Mouse (Mus musculus): ENCODE measurements at regions not wholly inside any gene's neighbourhood (a gene's known extent, or its start where the extent isn't known, plus 50 kb on each side); places are given as distances from the start of the nearest gene placed in this dataset.

DNA sequence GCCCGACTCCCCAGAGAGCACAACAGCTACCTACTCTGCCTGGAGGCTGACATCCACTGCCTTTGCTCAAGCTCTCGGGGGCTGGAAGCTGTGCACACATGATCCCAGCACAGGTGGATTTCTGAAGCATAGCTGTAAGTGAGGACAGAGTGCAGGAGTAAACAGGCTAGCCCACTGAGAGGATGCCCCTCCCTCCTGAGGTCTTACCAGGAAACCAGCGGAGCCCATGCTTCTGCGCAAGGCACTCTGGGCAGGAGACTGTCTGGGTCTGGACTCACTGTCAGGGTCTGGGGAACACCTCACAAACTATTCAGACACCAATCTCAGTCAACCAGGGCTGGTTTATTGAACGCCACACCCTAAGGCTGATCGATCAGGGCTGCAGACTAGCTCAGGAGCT is 197.2 kb upstream of the Eef2kmt start:
- no peaks in the 10 kb centered on the region for H3K9me3 ChIP-seq (replicated peaks; ENCODE audit: control insufficient read depth, low read length)
- no peak overlapping the region for H3K4me3 ChIP-seq (ENCODE audit: low read depth, low read length)
- no peak overlapping the region for H3K27ac ChIP-seq (ENCODE audit: low read depth, low read length)
- H3K4me2 ChIP-seq, result no peak overlapping the region
- no peaks in the 10 kb centered on the region for H3K27me3 ChIP-seq (ENCODE audit: control insufficient read depth, insufficient read depth, low read length)
- no peaks in the 10 kb centered on the region for H3K36me3 ChIP-seq (ENCODE audit: control insufficient read depth, insufficient read depth, low read length)
- ATAC-seq (replicated peaks; ENCODE audit: insufficient number of reproducible peaks, low FRiP score, low TSS enrichment), result no peak
- 0 out of 2 replicates have a peak, but pooled peaks cover 4% of the 10 kb centered on the region for H3K4me1 ChIP-seq (ENCODE audit: control insufficient read depth, insufficient read depth, low read length)
- no peak overlapping the region for H3K9ac ChIP-seq (ENCODE audit: low read depth, low read length)
- 74% methylated on average over 6 of the region's 6 CpGs for whole genome bisulfite sequencing (ENCODE audit: insufficient replicate concordance)

DNA sequence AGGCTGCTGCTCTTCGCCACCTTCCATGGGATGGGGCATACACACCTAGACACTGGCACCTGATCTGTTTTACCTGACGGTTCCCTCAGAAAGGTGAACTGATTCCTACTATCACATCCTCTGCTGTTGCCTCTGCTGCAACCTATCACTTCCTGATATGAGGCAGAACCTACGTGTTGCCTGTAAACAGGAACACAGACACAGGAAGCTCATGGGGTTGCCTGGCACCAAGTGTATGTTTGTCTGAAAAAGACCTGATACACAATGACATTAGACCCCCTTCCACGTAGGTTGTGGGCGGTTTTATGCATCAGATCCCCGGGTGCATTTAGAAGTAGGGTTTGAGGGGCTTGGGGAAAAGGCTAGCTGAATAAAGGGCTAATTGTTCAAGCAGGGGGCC is 190.0 kb upstream of the Eef2kmt start:
- WGBS (ENCODE audit: insufficient replicate concordance), result 67% methylated on average over 6 of the region's 6 CpGs
- no peak for ATAC-seq (replicated peaks; ENCODE audit: insufficient number of reproducible peaks, low FRiP score, low TSS enrichment)
- no peaks in the 10 kb centered on the region for H3K36me3 ChIP-seq (ENCODE audit: control insufficient read depth, insufficient read depth, low read length)

DNA sequence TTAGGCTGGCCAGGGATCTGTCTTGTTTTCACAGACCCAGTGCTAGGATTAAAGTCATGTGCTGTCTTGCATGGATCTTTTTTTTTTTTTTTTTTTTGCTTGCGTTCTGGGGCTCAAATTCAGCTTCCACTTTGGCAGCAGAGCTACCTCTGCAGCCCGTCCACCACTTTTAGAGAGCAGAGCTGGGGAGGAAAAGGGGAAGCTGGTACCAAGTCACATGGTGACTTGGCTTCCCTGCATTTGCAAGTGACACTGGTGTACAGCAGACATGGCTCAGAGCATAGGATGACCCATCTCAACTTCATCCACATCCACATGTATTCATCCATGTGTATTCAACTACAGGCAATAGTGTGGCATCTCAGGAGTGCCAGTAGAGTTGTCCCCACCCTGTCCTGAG is 189.0 kb upstream of the Eef2kmt start:
- H3K9me3 ChIP-seq (replicated peaks; ENCODE audit: control insufficient read depth, low read length), result no peaks in the 10 kb centered on the region
- no peak overlapping the region for H3K4me3 ChIP-seq (ENCODE audit: low read depth, low read length)
- 65% methylated on average over 2 of the region's 2 CpGs for WGBS (ENCODE audit: insufficient replicate concordance)

More for the DNA sequence above, 190.0 kb upstream of the Eef2kmt start:
- H3K4me1 ChIP-seq (ENCODE audit: control insufficient read depth, insufficient read depth, low read length), result no peaks in the 10 kb centered on the region
- no peak overlapping the region for H3K27ac ChIP-seq (ENCODE audit: low read depth, low read length)
- H3K9me3 ChIP-seq (replicated peaks; ENCODE audit: control insufficient read depth, low read length), result no peaks in the 10 kb centered on the region
- H3K4me3 ChIP-seq (ENCODE audit: low read depth, low read length), result no peak overlapping the region
- H3K9ac ChIP-seq (ENCODE audit: low read depth, low read length), result no peak overlapping the region
- H3K4me2 ChIP-seq, result no peak overlapping the region
- H3K27me3 ChIP-seq (ENCODE audit: control insufficient read depth, insufficient read depth, low read length), result no peaks in the 10 kb centered on the region

DNA sequence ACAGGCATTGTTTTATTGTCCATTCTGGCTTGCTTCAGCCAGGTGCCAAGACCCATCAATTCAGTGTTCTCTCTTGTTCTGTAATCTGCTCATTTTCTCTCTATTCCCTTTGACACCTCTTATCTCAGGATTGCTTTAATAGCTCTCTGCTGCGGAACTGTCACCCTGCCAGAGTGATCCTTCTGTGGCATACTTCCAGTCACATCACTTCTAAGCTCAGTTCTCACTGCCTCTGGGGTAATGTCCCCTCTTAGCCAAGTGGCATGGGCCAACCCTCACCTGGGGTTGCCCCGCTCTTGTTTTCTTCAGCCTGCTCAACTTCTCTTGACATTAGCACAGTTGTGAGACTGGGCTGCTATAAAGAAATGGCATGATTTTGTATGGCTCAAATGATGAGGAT is 183.9 kb upstream of the Eef2kmt start:
- Histone ChIP-seq H3K9me3 (replicated peaks; ENCODE audit: control insufficient read depth, low read length) (no peaks in the 10 kb centered on the region), H3K27ac (ENCODE audit: low read depth, low read length) (no peak overlapping the region), H3K27me3 (ENCODE audit: control insufficient read depth, insufficient read depth, low read length) (no peaks in the 10 kb centered on the region), H3K36me3 (ENCODE audit: control insufficient read depth, insufficient read depth, low read length) (no peaks in the 10 kb centered on the region), H3K4me2 (no peak overlapping the region), H3K9ac (ENCODE audit: low read depth, low read length) (no peak overlapping the region), H3K4me1 (ENCODE audit: control insufficient read depth, insufficient read depth, low read length) (no peaks in the 10 kb centered on the region), H3K4me3 (ENCODE audit: low read depth, low read length) (no peak overlapping the region)
- ATAC-seq (replicated peaks; ENCODE audit: insufficient number of reproducible peaks, low FRiP score, low TSS enrichment), result no peak
- 62% methylated on average over 2 of the region's 2 CpGs for WGBS (ENCODE audit: insufficient replicate concordance)

More for the DNA sequence above, 189.0 kb upstream of the Eef2kmt start:
- no peak for ATAC-seq (replicated peaks; ENCODE audit: insufficient number of reproducible peaks, low FRiP score, low TSS enrichment)
- Histone ChIP-seq H3K4me2 (no peak overlapping the region), H3K4me1 (ENCODE audit: control insufficient read depth, insufficient read depth, low read length) (no peaks in the 10 kb centered on the region), H3K9ac (ENCODE audit: low read depth, low read length) (no peak overlapping the region), H3K27ac (ENCODE audit: low read depth, low read length) (no peak overlapping the region), H3K27me3 (ENCODE audit: control insufficient read depth, insufficient read depth, low read length) (no peaks in the 10 kb centered on the region), H3K36me3 (ENCODE audit: control insufficient read depth, insufficient read depth, low read length) (no peaks in the 10 kb centered on the region)

DNA sequence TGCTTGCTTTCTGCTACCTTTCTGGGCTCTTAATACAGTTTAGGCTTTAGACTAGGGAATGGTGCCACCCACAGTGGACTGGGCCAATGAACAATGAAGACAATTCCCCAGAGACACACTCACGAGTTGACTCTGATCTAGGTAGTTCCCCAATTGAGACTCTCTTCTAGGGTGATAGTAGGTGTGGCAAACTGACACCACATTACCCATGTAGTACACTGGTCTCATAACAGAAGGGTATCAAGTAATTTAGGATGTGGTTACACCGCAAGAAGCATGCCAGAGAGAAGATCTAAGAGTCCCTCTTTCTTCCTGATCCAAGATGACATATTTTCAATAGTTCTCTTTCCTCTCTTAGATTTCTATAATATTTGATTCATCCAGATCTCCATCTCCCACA is 182.6 kb upstream of the Eef2kmt start:
- no peaks in the 10 kb centered on the region for H3K27me3 ChIP-seq (ENCODE audit: control insufficient read depth, insufficient read depth, low read length)
- H3K27ac ChIP-seq (ENCODE audit: low read depth, low read length), result no peak overlapping the region
- ATAC-seq (replicated peaks; ENCODE audit: insufficient number of reproducible peaks, low FRiP score, low TSS enrichment), result no peak
- H3K9ac ChIP-seq (ENCODE audit: low read depth, low read length), result no peak overlapping the region
- WGBS (ENCODE audit: insufficient replicate concordance), result 71% methylated on average over 2 of the region's 2 CpGs
- no peaks in the 10 kb centered on the region for H3K9me3 ChIP-seq (replicated peaks; ENCODE audit: control insufficient read depth, low read length)
- no peak overlapping the region for H3K4me2 ChIP-seq
- H3K36me3 ChIP-seq (ENCODE audit: control insufficient read depth, insufficient read depth, low read length), result no peaks in the 10 kb centered on the region
- H3K4me3 ChIP-seq (ENCODE audit: low read depth, low read length), result no peak overlapping the region
- 0 out of 2 replicates have a peak, but pooled peaks cover 2% of the 10 kb centered on the region for H3K4me1 ChIP-seq (ENCODE audit: control insufficient read depth, insufficient read depth, low read length)

DNA sequence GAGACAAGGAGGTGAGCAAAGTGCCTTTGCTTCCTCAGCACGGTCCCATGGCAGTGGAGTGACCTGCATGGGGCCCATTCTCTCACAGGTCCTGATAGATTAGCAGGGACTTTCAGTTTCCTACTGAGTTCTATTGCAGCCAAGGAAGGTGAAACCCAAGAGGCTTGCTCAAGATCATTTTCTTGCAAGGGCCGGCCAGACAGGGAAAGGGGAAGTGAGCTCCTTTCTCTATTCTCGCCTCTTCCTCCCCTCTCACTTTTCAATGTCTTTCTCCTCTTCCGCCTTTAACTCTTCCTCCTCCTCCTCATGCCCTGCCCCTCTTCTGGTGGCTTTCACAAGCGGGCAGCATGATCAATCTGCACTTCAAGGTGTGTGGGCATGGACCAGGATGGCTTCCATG is 175.9 kb upstream of the Eef2kmt start:
- peak overlapping the region; percentile 47 for H3K4me2 ChIP-seq
- no peak overlapping the region for H3K9ac ChIP-seq (ENCODE audit: low read depth, low read length)
- peak overlapping the region; percentile 54 for H3K27ac ChIP-seq (ENCODE audit: low read depth, low read length)
- no peaks in the 10 kb centered on the region for H3K9me3 ChIP-seq (replicated peaks; ENCODE audit: control insufficient read depth, low read length)
- ATAC-seq (replicated peaks; ENCODE audit: insufficient number of reproducible peaks, low FRiP score, low TSS enrichment), result no peak
- peaks cover 14% of the 10 kb centered on the region for H3K4me1 ChIP-seq (ENCODE audit: control insufficient read depth, insufficient read depth, low read length)
- WGBS (ENCODE audit: insufficient replicate concordance), result 58% methylated on average over 5 of the region's 5 CpGs
- no peaks in the 10 kb centered on the region for H3K36me3 ChIP-seq (ENCODE audit: control insufficient read depth, insufficient read depth, low read length)
- no peaks in the 10 kb centered on the region for H3K27me3 ChIP-seq (ENCODE audit: control insufficient read depth, insufficient read depth, low read length)
- peak overlapping the region; percentile 3; the same call in 1 of the 2 replicates for H3K4me3 ChIP-seq (ENCODE audit: low read depth, low read length)

DNA sequence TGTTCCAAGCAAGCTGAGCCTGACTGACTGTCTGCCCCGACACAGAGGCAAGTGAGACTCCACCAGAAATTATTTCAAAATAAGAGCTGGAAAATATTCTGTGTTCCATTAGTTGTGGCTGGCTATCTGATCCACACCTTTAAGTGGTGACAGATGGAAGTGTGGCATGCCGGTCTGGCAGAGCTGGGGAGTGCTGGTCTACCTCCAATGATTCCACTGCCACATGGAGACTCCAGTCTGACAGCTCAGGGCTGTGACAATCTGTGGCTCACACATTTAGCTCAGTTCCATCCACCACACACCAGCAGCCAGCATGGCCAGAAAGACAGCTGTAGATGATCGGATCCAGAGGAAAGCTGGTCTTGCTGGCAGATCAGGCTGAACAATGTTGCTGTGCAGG is 175.3 kb upstream of the Eef2kmt start:
- H3K27me3 ChIP-seq (ENCODE audit: control insufficient read depth, insufficient read depth, low read length), result no peaks in the 10 kb centered on the region

DNA sequence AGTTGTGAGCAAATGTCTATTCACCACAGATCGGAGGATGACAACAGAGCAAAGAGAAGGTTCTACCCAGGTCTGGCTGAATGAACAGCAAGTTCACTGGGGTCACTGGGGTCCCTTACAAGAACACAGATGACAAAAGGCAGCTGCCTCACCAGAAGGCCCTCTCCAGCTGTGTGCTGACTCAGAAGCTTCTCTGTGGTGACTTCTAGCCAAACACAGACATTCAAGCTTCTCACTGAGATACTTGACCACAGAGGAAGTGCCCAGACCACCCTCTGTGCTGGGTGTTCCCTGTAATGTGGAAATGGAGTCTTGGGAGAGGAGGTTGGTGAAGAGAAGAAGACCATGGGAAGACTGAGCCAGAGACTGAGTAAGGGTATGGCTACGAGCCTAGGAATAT is 173.7 kb upstream of the Eef2kmt start:
- H3K4me3 ChIP-seq (ENCODE audit: low read depth, low read length), result no peak overlapping the region
- H3K4me2 ChIP-seq, result no peak overlapping the region
- WGBS (ENCODE audit: insufficient replicate concordance), result 69% methylated on average over 2 of the region's 2 CpGs
- H3K27me3 ChIP-seq (ENCODE audit: control insufficient read depth, insufficient read depth, low read length), result no peaks in the 10 kb centered on the region
- no peak overlapping the region for H3K27ac ChIP-seq (ENCODE audit: low read depth, low read length)
- peaks cover 14% of the 10 kb centered on the region for H3K4me1 ChIP-seq (ENCODE audit: control insufficient read depth, insufficient read depth, low read length)
- ATAC-seq (replicated peaks; ENCODE audit: insufficient number of reproducible peaks, low FRiP score, low TSS enrichment), result no peak
- H3K9ac ChIP-seq (ENCODE audit: low read depth, low read length), result no peak overlapping the region
- no peaks in the 10 kb centered on the region for H3K36me3 ChIP-seq (ENCODE audit: control insufficient read depth, insufficient read depth, low read length)
- no peaks in the 10 kb centered on the region for H3K9me3 ChIP-seq (replicated peaks; ENCODE audit: control insufficient read depth, low read length)

More for the DNA sequence above, 175.3 kb upstream of the Eef2kmt start:
- Histone ChIP-seq H3K36me3 (ENCODE audit: control insufficient read depth, insufficient read depth, low read length) (no peaks in the 10 kb centered on the region), H3K9me3 (replicated peaks; ENCODE audit: control insufficient read depth, low read length) (no peaks in the 10 kb centered on the region), H3K4me2 (peak overlapping the region; percentile 47), H3K27ac (ENCODE audit: low read depth, low read length) (peak overlapping the region; percentile 57), H3K4me1 (ENCODE audit: control insufficient read depth, insufficient read depth, low read length) (peaks cover 14% of the 10 kb centered on the region), H3K4me3 (ENCODE audit: low read depth, low read length) (peak overlapping the region; percentile 3; the same call in 1 of the 2 replicates), H3K9ac (ENCODE audit: low read depth, low read length) (no peak overlapping the region)
- 31% methylated on average over 3 of the region's 3 CpGs for WGBS (ENCODE audit: insufficient replicate concordance)
- ATAC-seq (replicated peaks; ENCODE audit: insufficient number of reproducible peaks, low FRiP score, low TSS enrichment), result peak; percentile 87

DNA sequence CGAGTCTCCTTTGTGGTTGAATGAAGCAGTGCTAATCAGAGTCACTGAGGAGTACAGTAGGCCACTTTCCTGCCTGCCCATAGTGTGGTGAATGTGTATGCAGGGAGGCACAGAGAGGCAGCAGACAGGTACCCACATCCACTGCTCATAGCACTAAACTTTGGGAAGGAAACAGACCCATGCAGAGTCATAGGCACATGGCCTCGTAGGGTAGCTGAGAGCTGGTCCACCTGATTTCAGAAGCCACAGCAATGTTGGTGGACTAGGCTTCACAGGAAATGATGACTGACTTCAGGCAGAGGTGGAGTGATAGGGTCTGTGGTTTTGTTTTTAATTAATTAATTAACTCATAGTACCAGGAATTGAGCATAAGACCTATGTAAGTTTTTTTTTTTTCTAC is 170.1 kb upstream of the Eef2kmt start:
- Histone ChIP-seq H3K27me3 (ENCODE audit: control insufficient read depth, insufficient read depth, low read length) (no peaks in the 10 kb centered on the region), H3K4me3 (ENCODE audit: low read depth, low read length) (no peak overlapping the region), H3K4me1 (ENCODE audit: control insufficient read depth, insufficient read depth, low read length) (no peaks in the 10 kb centered on the region), H3K27ac (ENCODE audit: low read depth, low read length) (no peak overlapping the region), H3K9ac (ENCODE audit: low read depth, low read length) (no peak overlapping the region), H3K4me2 (no peak overlapping the region), H3K9me3 (replicated peaks; ENCODE audit: control insufficient read depth, low read length) (no peaks in the 10 kb centered on the region), H3K36me3 (ENCODE audit: control insufficient read depth, insufficient read depth, low read length) (no peaks in the 10 kb centered on the region)
- WGBS (ENCODE audit: insufficient replicate concordance), result 79% methylated on average over 2 of the region's 2 CpGs
- no peak for ATAC-seq (replicated peaks; ENCODE audit: insufficient number of reproducible peaks, low FRiP score, low TSS enrichment)
